Mouse (Mus musculus): ENCODE results near the gene B3galnt2. TPM values are rescaled to one million over a fixed set of nuclear protein-coding genes. Genes with fewer than 3 reads are reported as not detected.

B3galnt2 gene
- polyA plus RNA-seq, 1 experiment from 2014 or later: 37.6 TPM

GRCm38 (mm10) chr13:14035875-14036630, 81.8 kb downstream of the B3galnt2 start:
- no peak overlapping the region for H3K9ac ChIP-seq
- H3K36me3 ChIP-seq: 0 out of 2 replicates have a peak, but pooled peaks cover 6% of the 10 kb centered on the region
- 92% methylated on average over 11 of the region's 11 CpGs for WGBS
- no peaks in the 10 kb centered on the region for H3K27me3 ChIP-seq
- no peak overlapping the region for H3K4me3 ChIP-seq
- no peaks in the 10 kb centered on the region for H3K9me3 ChIP-seq
- peaks cover 15% of the 10 kb centered on the region for H3K4me1 ChIP-seq
- H3K4me2 ChIP-seq: no peak overlapping the region
- no peak for ATAC-seq (ENCODE audit: insufficient number of reproducible peaks, insufficient read depth, low FRiP score, low TSS enrichment, low read depth)
- no peak overlapping the region for H3K27ac ChIP-seq

GRCm38 (mm10) chr13:14038911-14039291, 84.6 kb downstream of the B3galnt2 start:
- peak overlapping the region; percentile 84 for H3K4me2 ChIP-seq
- WGBS: 3% methylated on average over 8 of the region's 8 CpGs
- 0 out of 2 replicates have a peak, but pooled peaks have one; percentile 23 for ATAC-seq (ENCODE audit: insufficient number of reproducible peaks, insufficient read depth, low FRiP score, low TSS enrichment, low read depth)
- H3K4me3 ChIP-seq: peak overlapping the region; percentile 69
- H3K27ac ChIP-seq: peak overlapping the region; percentile 98; the same call in 1 of the 2 replicates
- H3K4me1 ChIP-seq: peaks cover 15% of the 10 kb centered on the region
- H3K9ac ChIP-seq: peak overlapping the region; percentile 89
- no peaks in the 10 kb centered on the region for H3K36me3 ChIP-seq
- H3K27me3 ChIP-seq: no peaks in the 10 kb centered on the region
- no peaks in the 10 kb centered on the region for H3K9me3 ChIP-seq

DNA sequence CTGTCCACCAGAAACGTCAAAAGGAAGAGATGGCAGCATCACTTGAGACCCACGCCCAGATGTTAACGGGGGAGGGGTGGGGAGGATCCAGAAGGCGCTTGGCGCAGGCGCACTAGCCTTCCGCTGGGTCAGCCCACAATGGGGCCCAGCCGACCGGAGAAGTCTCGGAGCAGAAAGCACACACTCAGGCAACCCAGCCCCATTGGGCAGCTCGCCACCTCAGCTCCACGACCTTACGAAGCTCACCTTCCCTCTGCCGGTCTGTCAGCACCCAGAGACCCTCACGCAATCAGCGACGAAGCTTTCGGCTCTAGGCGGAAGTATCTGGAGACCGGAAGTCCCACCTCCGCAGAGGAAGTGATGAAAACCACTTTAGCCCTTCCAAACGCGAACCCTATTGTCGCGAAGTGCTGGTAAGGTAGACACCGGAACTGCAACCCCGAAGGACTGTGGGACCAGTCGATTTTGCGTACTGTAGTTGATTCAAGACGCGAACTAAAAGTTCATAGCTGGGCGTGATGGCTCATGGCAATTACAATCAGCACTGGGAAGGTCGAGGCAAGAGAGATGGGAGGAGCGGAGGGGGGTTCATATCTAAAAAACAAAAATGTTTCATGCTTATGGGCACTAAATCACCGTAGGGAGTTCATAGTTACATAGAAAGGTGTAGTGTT, 85.2 kb downstream of the B3galnt2 start, which contains the start of gene Tbce:
Gene Tbce, minus strand, starts transcription at position 347 of the 674 bp plus-strand sequence.
- no peaks in the 10 kb centered on the region for H3K9me3 ChIP-seq

GRCm38 (mm10) chr13:14040186-14040585, 85.9 kb downstream of the B3galnt2 start:
- H3K27ac ChIP-seq: peak overlapping the region; percentile 98
- H3K4me2 ChIP-seq: peak overlapping the region; percentile 84
- WGBS: 47% methylated on average over 5 of the region's 5 CpGs
- no peak for ATAC-seq (ENCODE audit: insufficient number of reproducible peaks, insufficient read depth, low FRiP score, low TSS enrichment, low read depth)
- H3K9ac ChIP-seq: peak overlapping the region; percentile 89
- H3K27me3 ChIP-seq: no peaks in the 10 kb centered on the region
- H3K36me3 ChIP-seq: no peaks in the 10 kb centered on the region
- peak overlapping the region; percentile 69 for H3K4me3 ChIP-seq
- H3K4me1 ChIP-seq: peaks cover 15% of the 10 kb centered on the region
- H3K9me3 ChIP-seq: no peaks in the 10 kb centered on the region

More for the DNA sequence above, 85.2 kb downstream of the B3galnt2 start, which contains the start of gene Tbce:
- peak; percentile 92 for ATAC-seq (ENCODE audit: insufficient number of reproducible peaks, insufficient read depth, low FRiP score, low TSS enrichment, low read depth)
- no peaks in the 10 kb centered on the region for H3K27me3 ChIP-seq
- H3K9ac ChIP-seq: peak within 1 kb of the TSS; percentile 89
- peaks cover 15% of the 10 kb centered on the region for H3K4me1 ChIP-seq
- no peaks in the 10 kb centered on the region for H3K36me3 ChIP-seq
- peak within 1 kb of the TSS; percentile 84 for H3K4me2 ChIP-seq
- H3K27ac ChIP-seq: peak within 1 kb of the TSS; percentile 98
- WGBS: under 1% methylated on average over 35 of the region's 35 CpGs
- peak within 1 kb of the TSS; percentile 69 for H3K4me3 ChIP-seq

GRCm38 (mm10) chr13:14043851-14044250, 89.6 kb downstream of the B3galnt2 start:
- Histone ChIP-seq H3K4me1 (peaks cover 7% of the 10 kb centered on the region), H3K4me3 (no peak overlapping the region), H3K36me3 (peaks cover 24% of the 10 kb centered on the region), H3K27me3 (no peaks in the 10 kb centered on the region), H3K4me2 (no peak overlapping the region), H3K27ac (no peak overlapping the region), H3K9ac (no peak overlapping the region), H3K9me3 (no peaks in the 10 kb centered on the region)
- no peak for ATAC-seq (ENCODE audit: insufficient number of reproducible peaks, insufficient read depth, low FRiP score, low TSS enrichment, low read depth)

DNA sequence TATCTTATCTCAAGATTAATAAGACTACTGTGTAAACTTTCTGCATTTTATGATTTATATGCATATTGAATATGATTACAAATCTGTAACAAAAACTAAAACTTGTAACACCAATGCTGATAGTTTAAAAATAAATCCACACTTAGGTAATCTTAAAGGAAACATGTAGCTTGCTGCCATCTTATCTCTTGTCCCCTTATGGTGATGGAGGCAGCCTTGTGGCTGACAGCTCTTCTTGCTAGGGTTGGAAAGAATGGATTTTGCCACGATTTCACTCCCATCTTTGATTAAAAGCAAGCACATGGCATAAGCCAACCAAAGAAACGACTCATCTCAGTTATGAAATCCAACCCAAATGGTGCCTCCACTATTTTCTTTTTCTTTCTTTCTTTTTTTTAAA, 90.3 kb downstream of the B3galnt2 start:
- no peak overlapping the region for H3K4me2 ChIP-seq
- WGBS: 76% methylated on average over 2 of the region's 2 CpGs
- ATAC-seq (ENCODE audit: insufficient number of reproducible peaks, insufficient read depth, low FRiP score, low TSS enrichment, low read depth): no peak

More for the DNA sequence above, 90.3 kb downstream of the B3galnt2 start:
- no peak overlapping the region for H3K4me3 ChIP-seq
- H3K4me1 ChIP-seq: peaks cover 7% of the 10 kb centered on the region
- H3K27ac ChIP-seq: no peak overlapping the region
- peaks cover 30% of the 10 kb centered on the region for H3K36me3 ChIP-seq
- no peak overlapping the region for H3K9ac ChIP-seq
- no peaks in the 10 kb centered on the region for H3K27me3 ChIP-seq
- no peaks in the 10 kb centered on the region for H3K9me3 ChIP-seq

Other genes with a start within 250 kb of the B3galnt2 start
- gene Gng4, start 170.4 kb upstream of the B3galnt2 start, polyA plus RNA-seq (2015; fragmentation: Nextera tagmentation; extraction: Ambion mirVana): 4.2 and 6.0 TPM in 2 replicates
- 62.7 and 69.7 TPM in 2 replicates for gene Tbce, start 85.2 kb downstream of the B3galnt2 start, polyA plus RNA-seq (2015; fragmentation: Nextera tagmentation; extraction: Ambion mirVana)
- 105 and 106 TPM in 2 replicates for gene Arid4b, start 108.8 kb downstream of the B3galnt2 start, polyA plus RNA-seq (2015; fragmentation: Nextera tagmentation; extraction: Ambion mirVana)
- gene Ggps1, start 109.0 kb downstream of the B3galnt2 start, polyA plus RNA-seq (2015; fragmentation: Nextera tagmentation; extraction: Ambion mirVana): 56.3 and 62.4 TPM in 2 replicates

All from embryonic facial prominence, embryonic 13.5 days (tissue).